Mouse (Mus musculus) liver, adult 2 months (tissue): ENCODE measurements around the gene Nphp4. TPM values are rescaled to one million over a fixed set of nuclear protein-coding genes. Genes with fewer than 3 reads are reported as not detected.
"Not testable (repeated sequence)": the region's sequence is repeated elsewhere in the genome, so short reads cannot be mapped to it uniquely, and the experiment has no call there.

Source experiments
- DNase-seq: peaks from one replicate; pipeline ENCODE4 v3.0.0-alpha.2; 2011; ENCODE audit warnings: low read depth, low spot score; ENCODE audit errors: extremely low read depth
- H3K27ac ChIP-seq: fragments of 200-500 bp; replicated peaks from 2 replicates; pipeline ENCODE4 v1.5.1; 2012; ENCODE audit warnings: low read depth, mild to moderate bottlenecking, control low read depth, inconsistent platforms, low read length; ENCODE audit not compliant: insufficient read depth
- H3K27me3 ChIP-seq: fragments of 200-500 bp; 2 replicates; pipeline ENCODE4 v1.6.1; 2012; ENCODE audit warnings: mild to moderate bottlenecking, moderate library complexity, low read length, inconsistent platforms; ENCODE audit not compliant: control insufficient read depth, insufficient read depth
- H3K36me3 ChIP-seq: fragments of 200-500 bp; 2 replicates; pipeline ENCODE4 v1.6.1; 2012; ENCODE audit warnings: low read length, inconsistent platforms; ENCODE audit not compliant: control insufficient read depth, insufficient read depth
- H3K4me1 ChIP-seq: fragments of 200-500 bp; 2 replicates; pipeline ENCODE4 v1.6.1; 2011; ENCODE audit warnings: low read length; ENCODE audit not compliant: control insufficient read depth, insufficient read depth
- H3K4me3 ChIP-seq: fragments of 200-500 bp; 2 replicates; pipeline ENCODE4 v1.5.1; 2011; ENCODE audit warnings: low read depth, mild to moderate bottlenecking, control low read depth, low read length, moderate library complexity; ENCODE audit not compliant: insufficient read depth
- H3K79me2 ChIP-seq: fragments of 200-500 bp; 2 replicates; pipeline ENCODE4 v1.6.1; 2012; ENCODE audit warnings: inconsistent platforms, mild to moderate bottlenecking, low read length, moderate library complexity; ENCODE audit not compliant: control insufficient read depth, insufficient read depth
- H3K9ac ChIP-seq: fragments of 200-500 bp; 2 replicates; pipeline ENCODE4 v1.6.1; 2012; ENCODE audit warnings: low read depth, mild to moderate bottlenecking, control low read depth, inconsistent platforms, low read length
- CTCF ChIP-seq: fragments of 200-500 bp; IDR thresholded peaks from 2 replicates; pipeline ENCODE4 v1.5.1; 2011; ENCODE audit warnings: low read depth, low read length, control low read depth
- POLR2A ChIP-seq: fragments of 200-500 bp; IDR thresholded peaks from 2 replicates; pipeline ENCODE4 v1.6.1; 2011; ENCODE audit warnings: low read length, control low read depth; ENCODE audit not compliant: insufficient read depth; ENCODE audit errors: extremely low read depth
- WGBS: fragments of 180-500 bp; shearing (Covaris S2); methylation state at CpG from one replicate; pipeline ENCODE4 v1.1.7; 2018; 5-methylcytosine and 5-hydroxymethylcytosine counted together
- polyA plus RNA-seq: library from polyadenylated mRNA; depleted of rRNA; stranded (reverse); fragments of >200 nt; gene quantifications from 2 replicates; pipeline ENCODE4 v1.2.3, GENCODE M21; 2012
- total RNA-seq: library from RNA; depleted of rRNA; stranded (reverse); fragments of >200 nt; gene quantifications from 2 replicates; pipeline ENCODE4 v1.2.3, GENCODE M21; 2014

The Nphp4 gene
- total and polyA plus RNA-seq, 2 experiments = 0.04 TPM; not detected in 1

DNA sequence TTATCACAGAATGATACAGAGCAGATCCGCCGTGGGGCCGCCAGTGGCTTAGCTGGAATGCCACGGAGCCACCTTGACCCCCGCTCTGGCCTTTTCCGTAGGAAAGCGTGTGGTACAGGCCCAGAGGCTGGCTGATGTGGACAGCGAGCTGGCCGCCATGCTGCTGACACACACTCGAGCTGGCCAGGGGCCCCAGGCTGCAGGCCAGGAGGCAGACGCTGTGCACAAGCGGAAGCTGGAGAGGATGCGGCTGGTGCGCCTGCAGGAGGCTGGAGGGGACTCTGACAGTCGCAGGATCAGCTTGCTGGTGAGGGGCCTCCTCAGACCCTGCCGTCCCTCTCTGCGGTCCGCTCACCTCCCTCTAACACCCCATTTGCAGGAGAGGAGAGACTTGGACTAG lies 77.9 kb downstream of the Nphp4 start:
- WGBS = 58% methylated on average over 18 of the region's 18 CpGs
- no peaks in the 10 kb centered on the region for H3K27me3 ChIP-seq
- H3K36me3 ChIP-seq = no peaks in the 10 kb centered on the region
- no peak for TF ChIP-seq CTCF
- TF ChIP-seq POLR2A = no peak
- H3K4me3 ChIP-seq = no peak overlapping the region
- DNase-seq = no peak
- H3K4me1 ChIP-seq = no peaks in the 10 kb centered on the region
- H3K79me2 ChIP-seq = no peaks in the 10 kb centered on the region
- no peak overlapping the region for H3K9ac ChIP-seq
- H3K27ac ChIP-seq = no peak overlapping the region

DNA sequence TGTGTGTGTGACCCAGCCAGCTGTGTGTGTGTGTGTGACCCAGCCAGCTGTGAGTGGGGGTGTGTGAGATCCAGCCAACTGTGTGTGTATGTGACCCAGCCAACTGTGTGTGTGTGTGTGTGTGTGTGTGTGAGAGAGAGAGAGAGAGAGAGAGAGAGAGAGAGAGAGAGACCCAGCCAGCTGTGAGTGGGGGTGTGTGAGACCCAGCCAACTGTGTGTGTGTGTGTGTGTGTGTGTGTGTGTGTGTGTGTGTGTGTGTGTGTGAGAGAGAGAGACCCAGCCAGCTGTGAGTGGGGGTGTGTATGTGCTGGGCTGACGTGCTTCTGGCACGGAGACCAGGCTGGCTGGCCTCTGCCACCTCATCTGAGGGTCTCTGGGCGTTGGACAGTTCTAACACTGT lies 79.3 kb downstream of the Nphp4 start:
- not testable (repeated sequence) for H3K27ac ChIP-seq, H3K4me3 ChIP-seq, H3K36me3 ChIP-seq, H3K79me2 ChIP-seq, H3K27me3 ChIP-seq, H3K9ac ChIP-seq, H3K4me1 ChIP-seq, DNase-seq
- WGBS = 46% methylated on average over 3 of the region's 3 CpGs

DNA sequence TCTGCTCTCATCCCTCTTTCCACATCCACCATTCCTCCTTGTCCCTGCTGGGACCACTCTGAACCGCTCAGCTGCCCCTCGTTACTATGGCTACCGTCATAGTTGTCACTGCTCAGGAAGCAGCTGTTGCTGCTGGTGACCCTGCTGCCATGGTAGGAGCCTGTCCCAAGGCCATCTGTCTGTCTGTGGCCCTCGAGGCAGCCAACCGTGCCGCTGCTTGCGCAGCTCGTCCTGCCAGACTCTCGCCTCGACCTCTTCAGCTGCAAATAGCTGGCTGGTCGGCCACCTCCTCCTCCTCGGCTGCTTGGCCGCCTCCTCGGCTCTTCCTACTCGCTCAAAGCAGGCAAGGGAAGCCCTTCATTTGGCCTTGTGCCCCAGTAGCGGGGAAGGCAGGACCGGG lies 81.7 kb downstream of the Nphp4 start:
- Histone ChIP-seq H3K27ac (no peak overlapping the region), H3K36me3 (no peaks in the 10 kb centered on the region), H3K9ac (no peak overlapping the region), H3K27me3 (no peaks in the 10 kb centered on the region), H3K4me3 (no peak overlapping the region), H3K79me2 (no peaks in the 10 kb centered on the region), H3K4me1 (no peaks in the 10 kb centered on the region)
- TF ChIP-seq CTCF (no peak), POLR2A (no peak)
- 38% methylated on average over 17 of the region's 17 CpGs for WGBS
- DNase-seq = no peak

DNA sequence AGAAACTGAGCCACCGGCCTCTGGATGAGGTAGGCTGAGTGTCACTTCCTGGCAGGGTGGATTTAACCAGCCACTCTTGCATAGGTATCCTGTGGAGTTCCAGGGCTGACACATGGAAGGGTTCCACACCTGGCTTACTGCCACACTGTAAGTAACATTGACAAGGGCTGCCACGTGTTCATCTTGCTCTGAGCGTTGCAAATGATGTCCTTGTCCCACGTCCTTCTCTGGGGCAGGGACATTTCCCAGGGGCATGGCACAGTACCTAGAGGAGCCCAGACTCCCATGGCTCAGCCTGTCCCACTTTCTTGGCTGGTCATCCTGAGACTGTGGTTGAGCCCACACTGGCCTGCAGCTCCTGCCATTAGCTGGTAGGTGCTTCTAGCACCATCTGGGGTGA lies 91.5 kb downstream of the Nphp4 start:
- Histone ChIP-seq H3K27me3 (no peaks in the 10 kb centered on the region), H3K36me3 (no peaks in the 10 kb centered on the region), H3K4me3 (no peak overlapping the region), H3K79me2 (no peaks in the 10 kb centered on the region), H3K9ac (no peak overlapping the region), H3K27ac (no peak overlapping the region), H3K4me1 (no peaks in the 10 kb centered on the region)
- TF ChIP-seq POLR2A = no peak
- TF ChIP-seq CTCF = no peak
- WGBS = 60% methylated on average over 4 of the region's 4 CpGs
- DNase-seq = no peak

DNA sequence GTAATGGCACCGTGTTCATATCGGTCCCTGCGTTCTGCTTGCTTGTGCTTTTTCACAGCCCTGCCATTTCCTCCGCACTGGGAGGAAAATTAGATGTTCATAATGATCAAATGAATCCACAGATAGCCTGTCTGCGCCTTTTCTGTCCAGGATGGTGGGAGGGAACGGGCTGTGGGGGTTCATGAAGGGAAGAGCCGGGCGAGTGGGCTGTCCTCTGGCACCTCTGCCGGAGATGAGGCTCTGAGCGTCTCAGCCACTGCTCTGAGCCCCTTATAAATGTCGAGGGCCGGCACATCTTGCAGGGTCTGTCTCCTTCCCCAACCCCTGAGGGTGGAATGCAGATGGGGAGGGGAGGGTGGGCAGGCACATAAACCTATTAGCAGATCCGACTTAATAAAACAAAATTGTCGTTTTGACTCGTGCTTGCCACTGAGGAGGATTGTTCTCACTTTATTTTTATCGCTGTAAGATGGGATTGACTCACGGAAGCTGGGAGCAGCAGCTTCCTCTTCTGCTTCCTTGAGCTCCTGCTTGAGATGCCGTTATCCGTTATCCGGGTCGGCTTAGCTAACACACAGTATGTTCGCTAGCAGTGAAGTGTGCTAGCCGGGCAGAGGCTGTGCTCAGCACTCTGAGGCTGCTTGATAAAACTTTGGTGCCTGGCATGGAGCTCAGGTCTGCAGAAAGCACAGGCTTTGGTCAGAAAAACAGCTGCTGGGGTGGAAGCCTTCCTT lies 92.3 kb downstream of the Nphp4 start:
- TF ChIP-seq POLR2A (no peak), CTCF (no peak)
- Histone ChIP-seq H3K4me1 (no peaks in the 10 kb centered on the region), H3K79me2 (no peaks in the 10 kb centered on the region), H3K27me3 (no peaks in the 10 kb centered on the region), H3K27ac (no peak overlapping the region), H3K4me3 (no peak overlapping the region), H3K36me3 (no peaks in the 10 kb centered on the region), H3K9ac (no peak overlapping the region)
- WGBS = 57% methylated on average over 23 of the region's 23 CpGs
- DNase-seq = no peak

DNA sequence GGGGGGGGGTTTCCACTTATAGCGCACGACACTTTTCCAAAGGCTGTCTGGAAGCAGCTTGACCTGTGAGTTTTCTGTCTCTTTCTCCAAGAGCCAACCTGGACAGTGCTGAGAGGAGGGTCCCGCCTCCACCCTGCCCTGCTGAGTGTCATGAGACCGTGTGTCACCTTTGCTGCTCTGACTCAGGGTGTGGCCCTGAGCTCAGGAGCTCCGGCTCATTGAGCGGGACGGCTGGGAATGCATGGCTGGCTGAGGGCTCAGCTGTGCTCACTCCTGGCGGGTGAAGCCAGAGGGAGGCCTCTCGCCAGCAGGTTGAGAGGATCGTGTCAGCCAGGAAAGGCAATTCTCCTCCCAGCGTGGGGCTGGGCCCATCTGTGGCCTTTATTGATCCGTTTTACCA lies 97.8 kb downstream of the Nphp4 start:
- no peaks in the 10 kb centered on the region for H3K79me2 ChIP-seq
- H3K27me3 ChIP-seq = no peaks in the 10 kb centered on the region
- H3K9ac ChIP-seq = no peak overlapping the region
- H3K27ac ChIP-seq = no peak overlapping the region
- no peaks in the 10 kb centered on the region for H3K4me1 ChIP-seq
- no peak for DNase-seq
- H3K36me3 ChIP-seq = no peaks in the 10 kb centered on the region
- H3K4me3 ChIP-seq = no peak overlapping the region
- 51% methylated on average over 12 of the region's 12 CpGs for WGBS
- TF ChIP-seq POLR2A = no peak
